Mouse (Mus musculus) monocyte, adult 2 months (primary cell): ENCODE data around the gene Cand2.

Source experiments
- DNase-seq, 2 experiments: peaks; one replicate each; pipeline ENCODE4 v3.0.0; 2022; ENCODE audit warnings: low spot score in 2 of 2, low read depth in 1 of 2

Cand2 gene

GRCm38 (mm10) chr6:115774501-115774921 lies at the start of gene Cand2:
Cand2 (plus strand) TSS chr6:115774538.
- no peak for DNase-seq

GRCm38 (mm10) chr6:115727108-115727507 lies 47.2 kb upstream of the Cand2 start:
- peak in 1 of 2 experiments; percentile 15 for DNase-seq

GRCm38 (mm10) chr6:115727570-115727969 lies 46.8 kb upstream of the Cand2 start:
- DNase-seq = no peak

GRCm38 (mm10) chr6:115730560-115731342 lies 43.6 kb upstream of the Cand2 start:
- DNase-seq = no peak

- no peak for DNase-seq
Measured at GRCm38 (mm10) chr6:115732341-115732928, 41.9 kb upstream of the Cand2 start.

- DNase-seq = no peak
Measured at GRCm38 (mm10) chr6:115734909-115735308, 39.4 kb upstream of the Cand2 start.

- no peak for DNase-seq
Measured at GRCm38 (mm10) chr6:115739056-115739455, 35.3 kb upstream of the Cand2 start.

- no peak for DNase-seq
Measured at GRCm38 (mm10) chr6:115743569-115743968, 30.8 kb upstream of the Cand2 start.

- DNase-seq = no peak
Measured at GRCm38 (mm10) chr6:115746326-115746725, 28.0 kb upstream of the Cand2 start.

- no peak for DNase-seq
Measured at GRCm38 (mm10) chr6:115755536-115755935, 18.8 kb upstream of the Cand2 start.

GRCm38 (mm10) chr6:115758981-115759435 lies 15.3 kb upstream of the Cand2 start:
- DNase-seq = no peak

- DNase-seq = no peak
Measured at GRCm38 (mm10) chr6:115759461-115759860, 14.9 kb upstream of the Cand2 start.

- no peak for DNase-seq
Measured at GRCm38 (mm10) chr6:115760137-115760536, 14.2 kb upstream of the Cand2 start.

GRCm38 (mm10) chr6:115760982-115761381 lies 13.4 kb upstream of the Cand2 start:
- no peak for DNase-seq

- DNase-seq = no peak
Measured at GRCm38 (mm10) chr6:115761995-115762756, 12.2 kb upstream of the Cand2 start, which contains the start of gene Tmem40. Tmem40 (minus strand) TSS chr6:115762410.

- DNase-seq = no peak
Measured at GRCm38 (mm10) chr6:115764179-115764578, 10.2 kb upstream of the Cand2 start.

- DNase-seq = no peak
Measured at GRCm38 (mm10) chr6:115767357-115767756, 7.0 kb upstream of the Cand2 start.

- no peak for DNase-seq
Measured at GRCm38 (mm10) chr6:115768207-115768606, 6.1 kb upstream of the Cand2 start.

GRCm38 (mm10) chr6:115770059-115770670 lies 4.2 kb upstream of the Cand2 start:
- DNase-seq = no peak

GRCm38 (mm10) chr6:115770852-115771251 lies 3.5 kb upstream of the Cand2 start:
- DNase-seq = no peak

GRCm38 (mm10) chr6:115772201-115772600 lies 2.1 kb upstream of the Cand2 start:
- DNase-seq = no peak
